Mouse (Mus musculus) bone marrow, adult 2 months (tissue): ENCODE results near the gene Igsf21. TPM values are rescaled to one million over a fixed set of nuclear protein-coding genes. Genes with fewer than 3 reads are reported as not detected.

ENCODE experiments used
- H3K27ac ChIP-seq: fragments of 200-500 bp; 2 replicates; pipeline ENCODE4 v1.5.1; 2012; ENCODE audit warnings: low read depth, mild to moderate bottlenecking, control low read depth, inconsistent platforms, low read length; ENCODE audit not compliant: control insufficient read depth, poor library complexity, insufficient read depth
- H3K4me1 ChIP-seq: fragments of 200-500 bp; 2 replicates; pipeline ENCODE4 v1.6.1; 2011; ENCODE audit warnings: low read length; ENCODE audit not compliant: control insufficient read depth, insufficient read depth
- H3K4me3 ChIP-seq: fragments of 200-500 bp; replicated peaks from 2 replicates; pipeline ENCODE3; 2011; ENCODE audit warnings: mild to moderate bottlenecking, low read depth, low read length, control low read depth; ENCODE audit not compliant: control insufficient read depth
- CTCF ChIP-seq: fragments of 200-500 bp; IDR thresholded peaks from 2 replicates; pipeline ENCODE4 v1.5.1; 2011; ENCODE audit warnings: low read length, control low read depth; ENCODE audit not compliant: control insufficient read depth, insufficient read depth
- POLR2A ChIP-seq: fragments of 200-500 bp; IDR thresholded peaks from 2 replicates; pipeline ENCODE4 v1.6.1; 2011; ENCODE audit warnings: low read depth, mild to moderate bottlenecking, control low read depth, low read length, borderline replicate concordance; ENCODE audit not compliant: control insufficient read depth
- WGBS: fragments of 180-500 bp; shearing (Covaris S2); methylation state at CpG from one replicate; pipeline ENCODE4 v1.1.7; 2018; 5-methylcytosine and 5-hydroxymethylcytosine counted together
- polyA plus RNA-seq: library from polyadenylated mRNA; stranded (reverse); fragments of >200 nt; gene quantifications from 2 replicates; pipeline ENCODE4 v1.2.4, GENCODE M21; 2011; ENCODE audit warnings: low replicate concordance; ENCODE audit not compliant: missing spikeins, insufficient read depth, insufficient read length

The Igsf21 gene
- polyA plus RNA-seq, 1 experiment = not detected

GRCm38 (mm10) chr4:140224451-140224850 is 22.1 kb downstream of the Igsf21 start:
- H3K4me1 ChIP-seq = no peaks in the 10 kb centered on the region; the same call in 1 of the 2 replicates
- no peak overlapping the region for H3K4me3 ChIP-seq
- WGBS = 75% methylated on average over 7 of the region's 7 CpGs
- no peak overlapping the region for H3K27ac ChIP-seq
- TF ChIP-seq POLR2A (no peak), CTCF (no peak)

GRCm38 (mm10) chr4:140223067-140223466 is 23.5 kb downstream of the Igsf21 start:
- TF ChIP-seq POLR2A = no peak
- TF ChIP-seq CTCF = no peak
- Histone ChIP-seq H3K27ac (no peak overlapping the region; the same call in 1 of the 2 replicates), H3K4me3 (no peak overlapping the region), H3K4me1 (no peaks in the 10 kb centered on the region)
- WGBS = 34% methylated on average over 12 of the region's 12 CpGs

DNA sequence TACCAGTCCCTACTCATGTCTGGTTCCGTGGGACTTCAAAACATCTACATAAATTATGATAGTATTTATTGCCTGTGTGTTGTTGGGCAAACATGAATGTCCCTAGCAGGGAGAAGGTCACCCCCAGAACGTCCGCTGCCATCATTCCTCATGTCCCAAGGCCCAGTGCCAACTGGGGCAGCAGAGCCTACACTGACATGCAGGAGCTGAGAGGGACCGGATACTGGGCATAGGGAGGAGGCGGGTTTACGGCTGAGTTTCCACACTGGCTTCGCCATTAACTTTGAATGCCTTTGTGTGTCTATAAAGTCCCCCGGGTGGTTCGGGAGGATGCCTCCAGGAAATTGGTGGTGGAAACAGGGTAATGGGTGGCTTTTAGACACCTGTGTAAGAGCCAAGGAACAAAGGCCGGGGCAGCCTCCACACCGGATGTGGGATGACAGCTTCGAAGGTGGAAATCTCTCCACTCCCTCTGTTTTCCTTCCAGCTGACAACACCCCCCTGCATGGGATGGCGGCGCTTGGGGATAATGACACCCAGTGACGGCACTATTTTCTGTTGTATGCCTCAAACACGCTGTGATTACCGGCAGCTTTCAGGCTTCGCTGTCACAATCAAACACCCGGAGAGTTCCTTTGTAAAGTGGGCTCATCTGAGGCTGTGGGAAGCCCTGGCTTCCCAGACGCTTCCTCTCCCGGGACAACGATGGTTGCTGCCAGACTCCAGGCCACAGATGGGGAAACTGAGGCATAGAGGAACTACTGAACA is 26.1 kb downstream of the Igsf21 start:
- TF ChIP-seq CTCF (no peak), POLR2A (no peak)
- Histone ChIP-seq H3K4me3 (no peak overlapping the region), H3K27ac (no peak overlapping the region), H3K4me1 (no peaks in the 10 kb centered on the region)
- 57% methylated on average over 22 of the region's 22 CpGs for WGBS

GRCm38 (mm10) chr4:140218853-140219852 is 27.4 kb downstream of the Igsf21 start:
- Histone ChIP-seq H3K4me1 (no peaks in the 10 kb centered on the region), H3K27ac (no peak overlapping the region), H3K4me3 (no peak overlapping the region)
- 64% methylated on average over 17 of the region's 17 CpGs for WGBS
- TF ChIP-seq POLR2A (no peak), CTCF (no peak)

DNA sequence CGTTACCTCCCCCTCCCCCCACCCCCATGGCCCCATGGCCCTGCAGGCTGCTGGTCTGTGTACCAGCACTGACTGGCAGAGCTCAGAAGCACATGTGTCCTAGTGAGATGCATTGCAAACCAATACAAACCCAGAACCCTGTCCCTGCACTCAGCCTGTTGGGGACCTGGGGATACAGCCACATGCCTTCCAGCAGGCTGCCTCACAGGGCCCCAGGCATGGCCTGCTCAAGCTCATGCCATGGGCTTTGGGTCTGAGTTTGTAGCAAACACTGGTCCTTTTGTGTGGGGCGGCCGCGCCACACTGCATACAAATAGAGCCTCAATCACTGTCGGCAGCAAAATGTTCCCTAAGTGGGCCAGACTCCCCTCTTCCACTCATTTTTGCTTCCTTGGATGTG is 28.2 kb downstream of the Igsf21 start:
- Histone ChIP-seq H3K27ac (no peak overlapping the region), H3K4me1 (no peaks in the 10 kb centered on the region), H3K4me3 (no peak overlapping the region)
- WGBS = 85% methylated on average over 5 of the region's 5 CpGs
- TF ChIP-seq POLR2A = no peak
- TF ChIP-seq CTCF = no peak

- Histone ChIP-seq H3K4me1 (no peaks in the 10 kb centered on the region), H3K4me3 (no peak overlapping the region), H3K27ac (no peak overlapping the region)
- TF ChIP-seq POLR2A (no peak), CTCF (no peak)
- WGBS = 78% methylated on average over 8 of the region's 8 CpGs
Observed at GRCm38 (mm10) chr4:140217934-140218333, 28.6 kb downstream of the Igsf21 start.

DNA sequence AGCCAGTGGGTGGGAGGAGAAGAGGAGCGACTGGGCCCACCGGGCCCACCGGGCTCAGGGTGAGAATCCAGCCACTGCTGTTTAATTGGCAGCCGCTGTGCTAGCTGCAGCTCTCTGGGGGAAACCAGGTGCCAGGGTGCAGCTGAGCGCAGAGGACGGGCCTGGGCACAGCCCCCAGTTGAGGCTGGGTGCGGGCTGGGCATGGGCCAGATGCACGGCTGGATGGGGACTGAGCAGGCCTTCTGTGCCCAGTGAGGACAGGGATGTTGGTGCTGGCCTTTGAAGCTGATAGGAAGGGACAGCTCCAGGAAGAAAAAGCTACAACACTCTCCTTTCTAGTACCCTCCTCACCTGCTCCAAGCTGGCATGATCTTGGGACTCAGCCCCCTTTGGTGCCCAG is 30.5 kb downstream of the Igsf21 start:
- Histone ChIP-seq H3K4me3 (no peak overlapping the region), H3K4me1 (no peaks in the 10 kb centered on the region), H3K27ac (no peak overlapping the region)
- WGBS = 81% methylated on average over 8 of the region's 8 CpGs
- no peak for TF ChIP-seq CTCF
- TF ChIP-seq POLR2A = no peak

- 74% methylated on average over 9 of the region's 9 CpGs for WGBS
- H3K4me3 ChIP-seq = no peak overlapping the region
- TF ChIP-seq CTCF = no peak
- TF ChIP-seq POLR2A = no peak
Observed at GRCm38 (mm10) chr4:140215205-140215604, 31.4 kb downstream of the Igsf21 start.

More at GRCm38 (mm10) chr4:140215205-140215604, 31.4 kb downstream of the Igsf21 start:
- H3K27ac ChIP-seq = no peak overlapping the region
- no peaks in the 10 kb centered on the region for H3K4me1 ChIP-seq
